Mouse (Mus musculus): ENCODE measurements around the gene Lrwd1. TPM values are rescaled to one million over a fixed set of nuclear protein-coding genes. Genes with fewer than 3 reads are reported as not detected.
"Not testable (repeated sequence)": the region's sequence is repeated elsewhere in the genome, so short reads cannot be mapped to it uniquely, and the experiment has no call there.

Gene Lrwd1
- polyA plus RNA-seq, 1 experiment = 49.1 TPM

GRCm38 (mm10) chr5:136155399-136155798, 19.5 kb upstream of the Lrwd1 start:
- peaks cover 11% of the 10 kb centered on the region for H3K9me3 ChIP-seq (replicated peaks; ENCODE audit: control insufficient read depth, insufficient read depth, low read length, poor library complexity, severe bottlenecking)
- no peak overlapping the region for H3K4me3 ChIP-seq (ENCODE audit: low read depth, low read length)
- no peak overlapping the region for H3K27ac ChIP-seq (ENCODE audit: insufficient read depth, low read length)
- no peaks in the 10 kb centered on the region for H3K36me3 ChIP-seq (ENCODE audit: control insufficient read depth, insufficient read depth, low read length, poor library complexity, severe bottlenecking)
- H3K9ac ChIP-seq (ENCODE audit: low read depth, poor library complexity, severe bottlenecking) = no peak overlapping the region
- no peaks in the 10 kb centered on the region for H3K27me3 ChIP-seq (ENCODE audit: control insufficient read depth, insufficient read depth, low read length, poor library complexity, severe bottlenecking)
- H3K4me1 ChIP-seq (ENCODE audit: control insufficient read depth, insufficient read depth, low read length) = no peaks in the 10 kb centered on the region
- no peak for TF ChIP-seq EP300 (IDR thresholded peaks at IDR 0.05; ENCODE audit: insufficient read depth, low read depth, low read length)
- TF ChIP-seq POLR2A (IDR thresholded peaks at IDR 0.05; ENCODE audit: insufficient read depth, low read length) = no peak
- no peak for TF ChIP-seq CTCF (IDR thresholded peaks at IDR 0.05; ENCODE audit: low read depth, low read length)

- no peak overlapping the region for H3K27ac ChIP-seq (ENCODE audit: insufficient read depth, low read length)
- peaks cover 11% of the 10 kb centered on the region for H3K9me3 ChIP-seq (replicated peaks; ENCODE audit: control insufficient read depth, insufficient read depth, low read length, poor library complexity, severe bottlenecking)
- no peaks in the 10 kb centered on the region for H3K27me3 ChIP-seq (ENCODE audit: control insufficient read depth, insufficient read depth, low read length, poor library complexity, severe bottlenecking)
- TF ChIP-seq EP300 (IDR thresholded peaks at IDR 0.05; ENCODE audit: insufficient read depth, low read depth, low read length) (no peak), POLR2A (IDR thresholded peaks at IDR 0.05; ENCODE audit: insufficient read depth, low read length) (no peak), CTCF (IDR thresholded peaks at IDR 0.05; ENCODE audit: low read depth, low read length) (no peak)
- no peaks in the 10 kb centered on the region for H3K36me3 ChIP-seq (ENCODE audit: control insufficient read depth, insufficient read depth, low read length, poor library complexity, severe bottlenecking)
- H3K4me3 ChIP-seq (ENCODE audit: low read depth, low read length) = no peak overlapping the region
- H3K4me1 ChIP-seq (ENCODE audit: control insufficient read depth, insufficient read depth, low read length) = no peaks in the 10 kb centered on the region
- H3K9ac ChIP-seq (ENCODE audit: low read depth, poor library complexity, severe bottlenecking) = no peak overlapping the region
Observed at GRCm38 (mm10) chr5:136152365-136152764, 16.5 kb upstream of the Lrwd1 start.

DNA sequence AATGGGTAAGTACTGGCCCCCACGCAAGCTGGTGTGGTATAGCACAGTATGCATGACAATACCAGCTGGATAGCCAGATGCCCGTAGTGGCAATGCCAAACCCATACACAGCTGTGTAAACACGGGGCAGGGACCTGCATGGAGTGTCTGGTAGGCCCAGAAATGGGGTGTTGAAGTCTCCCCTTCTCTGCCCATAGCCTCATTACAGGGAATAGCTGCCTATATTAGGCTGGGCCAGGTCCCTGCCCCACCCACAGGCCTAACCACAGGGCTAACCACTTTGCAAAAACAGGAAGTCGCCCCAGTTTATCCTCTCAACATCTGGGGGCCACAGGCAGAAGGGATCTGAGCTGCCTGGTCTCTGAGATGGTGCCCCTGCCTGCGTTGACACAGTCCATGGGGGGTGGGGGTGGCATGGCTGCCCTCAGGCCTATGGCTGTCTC, 13.3 kb upstream of the Lrwd1 start:
- not testable (repeated sequence) for H3K27me3 ChIP-seq (ENCODE audit: control insufficient read depth, insufficient read depth, low read length, poor library complexity, severe bottlenecking); H3K4me1 ChIP-seq (ENCODE audit: control insufficient read depth, insufficient read depth, low read length); H3K27ac ChIP-seq (ENCODE audit: insufficient read depth, low read length); H3K4me3 ChIP-seq (ENCODE audit: low read depth, low read length); H3K9me3 ChIP-seq (replicated peaks; ENCODE audit: control insufficient read depth, insufficient read depth, low read length, poor library complexity, severe bottlenecking); H3K36me3 ChIP-seq (ENCODE audit: control insufficient read depth, insufficient read depth, low read length, poor library complexity, severe bottlenecking); H3K9ac ChIP-seq (ENCODE audit: low read depth, poor library complexity, severe bottlenecking)

DNA sequence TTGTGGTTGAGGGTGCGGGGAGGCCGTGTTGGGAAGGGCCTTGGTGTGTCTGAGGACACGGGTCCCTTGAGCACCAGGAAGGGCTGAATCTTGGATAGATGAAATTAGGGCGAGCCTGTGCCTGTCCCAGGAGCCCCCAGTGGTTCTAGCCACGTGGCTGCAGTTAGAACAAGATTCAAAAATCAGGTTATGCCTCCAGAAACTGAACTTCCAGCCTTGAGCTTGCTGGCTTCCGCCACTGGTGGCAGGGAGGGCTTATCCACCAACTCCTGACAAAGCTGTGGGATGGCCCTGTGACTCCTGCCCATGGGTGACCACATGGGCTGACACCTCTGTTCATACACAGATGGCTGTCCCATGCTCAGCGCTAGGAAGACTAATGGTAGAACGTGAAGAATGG, 11.8 kb upstream of the Lrwd1 start:
- TF ChIP-seq CTCF (IDR thresholded peaks at IDR 0.05; ENCODE audit: low read depth, low read length) (no peak), POLR2A (IDR thresholded peaks at IDR 0.05; ENCODE audit: insufficient read depth, low read length) (no peak), EP300 (IDR thresholded peaks at IDR 0.05; ENCODE audit: insufficient read depth, low read depth, low read length) (no peak)
- H3K9me3 ChIP-seq (replicated peaks; ENCODE audit: control insufficient read depth, insufficient read depth, low read length, poor library complexity, severe bottlenecking) = no peaks in the 10 kb centered on the region
- no peaks in the 10 kb centered on the region for H3K4me1 ChIP-seq (ENCODE audit: control insufficient read depth, insufficient read depth, low read length)
- no peak overlapping the region for H3K27ac ChIP-seq (ENCODE audit: insufficient read depth, low read length)
- H3K4me3 ChIP-seq (ENCODE audit: low read depth, low read length) = no peak overlapping the region
- H3K27me3 ChIP-seq (ENCODE audit: control insufficient read depth, insufficient read depth, low read length, poor library complexity, severe bottlenecking) = no peaks in the 10 kb centered on the region
- H3K9ac ChIP-seq (ENCODE audit: low read depth, poor library complexity, severe bottlenecking) = no peak overlapping the region
- no peaks in the 10 kb centered on the region for H3K36me3 ChIP-seq (ENCODE audit: control insufficient read depth, insufficient read depth, low read length, poor library complexity, severe bottlenecking)

- TF ChIP-seq EP300 (IDR thresholded peaks at IDR 0.05; ENCODE audit: insufficient read depth, low read depth, low read length) = no peak
- no peak for TF ChIP-seq CTCF (IDR thresholded peaks at IDR 0.05; ENCODE audit: low read depth, low read length)
- TF ChIP-seq POLR2A (IDR thresholded peaks at IDR 0.05; ENCODE audit: insufficient read depth, low read length) = no peak
- no peaks in the 10 kb centered on the region for H3K4me1 ChIP-seq (ENCODE audit: control insufficient read depth, insufficient read depth, low read length)
- H3K27me3 ChIP-seq (ENCODE audit: control insufficient read depth, insufficient read depth, low read length, poor library complexity, severe bottlenecking) = no peaks in the 10 kb centered on the region
- no peak overlapping the region for H3K4me3 ChIP-seq (ENCODE audit: low read depth, low read length)
- no peak overlapping the region for H3K27ac ChIP-seq (ENCODE audit: insufficient read depth, low read length)
- H3K9ac ChIP-seq (ENCODE audit: low read depth, poor library complexity, severe bottlenecking) = no peak overlapping the region
- H3K36me3 ChIP-seq (ENCODE audit: control insufficient read depth, insufficient read depth, low read length, poor library complexity, severe bottlenecking) = no peaks in the 10 kb centered on the region
- no peaks in the 10 kb centered on the region for H3K9me3 ChIP-seq (replicated peaks; ENCODE audit: control insufficient read depth, insufficient read depth, low read length, poor library complexity, severe bottlenecking)
Observed at GRCm38 (mm10) chr5:136146936-136147335, 11.1 kb upstream of the Lrwd1 start.

DNA sequence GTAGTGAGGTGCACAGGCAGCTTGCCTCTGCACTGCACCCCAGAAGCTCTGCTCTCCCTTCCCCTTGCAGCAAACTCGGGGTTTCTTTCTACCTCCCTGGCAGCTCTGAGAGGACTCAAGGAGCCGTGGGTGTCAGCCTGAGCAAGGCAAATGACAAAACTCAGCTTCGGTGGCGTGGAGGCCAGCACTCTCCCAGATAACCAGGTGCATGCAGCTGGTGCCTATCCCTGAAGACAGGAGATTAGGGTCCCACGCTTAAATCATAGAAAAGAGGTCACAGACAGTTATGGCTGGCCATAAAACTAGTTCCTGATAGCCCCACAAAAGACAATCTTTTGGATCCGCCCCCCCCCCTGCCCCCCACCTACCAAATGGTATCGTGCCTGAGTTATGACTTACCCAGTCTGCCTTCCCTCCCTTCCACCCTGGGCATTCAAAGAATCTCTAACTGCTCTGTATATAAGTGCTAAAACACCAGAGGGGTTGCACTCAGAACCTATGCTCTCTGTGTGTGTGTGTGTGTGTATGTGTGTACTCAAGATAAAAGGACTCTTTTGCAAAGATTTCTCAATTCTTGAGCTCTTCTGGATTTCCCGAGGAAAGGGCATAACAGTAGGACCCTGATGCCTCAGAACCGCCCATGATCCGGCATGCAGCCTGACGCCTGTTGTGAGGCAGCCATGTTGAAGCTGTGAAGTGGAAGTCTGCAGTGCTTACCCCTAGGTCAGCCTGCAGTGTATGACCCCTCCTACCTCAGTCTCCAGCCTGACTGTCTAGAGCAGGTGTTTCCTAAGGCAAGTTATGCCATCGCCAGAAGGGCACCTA, 8.9 kb upstream of the Lrwd1 start:
- Histone ChIP-seq H3K9me3 (replicated peaks; ENCODE audit: control insufficient read depth, insufficient read depth, low read length, poor library complexity, severe bottlenecking) (no peaks in the 10 kb centered on the region), H3K4me1 (ENCODE audit: control insufficient read depth, insufficient read depth, low read length) (no peaks in the 10 kb centered on the region), H3K27ac (ENCODE audit: insufficient read depth, low read length) (no peak overlapping the region), H3K36me3 (ENCODE audit: control insufficient read depth, insufficient read depth, low read length, poor library complexity, severe bottlenecking) (no peaks in the 10 kb centered on the region), H3K9ac (ENCODE audit: low read depth, poor library complexity, severe bottlenecking) (no peak overlapping the region), H3K4me3 (ENCODE audit: low read depth, low read length) (no peak overlapping the region), H3K27me3 (ENCODE audit: control insufficient read depth, insufficient read depth, low read length, poor library complexity, severe bottlenecking) (no peaks in the 10 kb centered on the region)
- no peak for TF ChIP-seq POLR2A (IDR thresholded peaks at IDR 0.05; ENCODE audit: insufficient read depth, low read length)
- no peak for TF ChIP-seq EP300 (IDR thresholded peaks at IDR 0.05; ENCODE audit: insufficient read depth, low read depth, low read length)
